Mouse (Mus musculus) hindbrain, embryonic 11.5 days (tissue): ENCODE results near the gene Lhx3. TPM values are rescaled to one million over a fixed set of nuclear protein-coding genes. Genes with fewer than 3 reads are reported as not detected.

Source experiments
- ATAC-seq: fragments of 200-750 bp; cut with Nextera tagmentation; 2 replicates; pipeline ENCODE4 v1.8.0; 2017; ENCODE audit warnings: mild to moderate bottlenecking, moderate TSS enrichment, moderate library complexity; ENCODE audit not compliant: low FRiP score
- DNase-seq: peaks from one replicate; pipeline ENCODE4 v3.0.0-alpha.2; 2015; ENCODE audit warnings: low spot score
- H3K27ac ChIP-seq: fragments of 300-500 bp; sonication (generic); 2 replicates; pipeline ENCODE4 v1.5.1; 2014; ENCODE audit warnings: mild to moderate bottlenecking, low read depth, low read length
- H3K27me3 ChIP-seq: fragments of 300-500 bp; sonication (generic); 2 replicates; pipeline ENCODE4 v1.6.1; 2014; ENCODE audit warnings: mild to moderate bottlenecking, low read length, moderate library complexity, mixed read lengths; ENCODE audit not compliant: control insufficient read depth, insufficient read depth
- H3K36me3 ChIP-seq: fragments of 300-500 bp; sonication (generic); 2 replicates; pipeline ENCODE4 v1.6.1; 2014; ENCODE audit warnings: mild to moderate bottlenecking, low read length, moderate library complexity, mixed read lengths; ENCODE audit not compliant: control insufficient read depth, insufficient read depth
- H3K4me1 ChIP-seq: fragments of 300-500 bp; sonication (generic); replicated peaks from 2 replicates; pipeline ENCODE4 v1.6.1; 2014; ENCODE audit warnings: low read length, mixed read lengths; ENCODE audit not compliant: control insufficient read depth, insufficient read depth
- H3K4me2 ChIP-seq: fragments of 300-500 bp; sonication (generic); replicated peaks from 2 replicates; pipeline ENCODE4 v1.6.1; 2014; ENCODE audit warnings: mild to moderate bottlenecking, low read depth, low read length
- H3K4me3 ChIP-seq: fragments of 300-500 bp; sonication (generic); 2 replicates; pipeline ENCODE4 v1.5.1; 2014; ENCODE audit warnings: low read depth, low read length
- H3K9ac ChIP-seq: fragments of 300-500 bp; sonication (generic); 2 replicates; pipeline ENCODE4 v1.6.1; 2014; ENCODE audit warnings: low read depth, low read length
- H3K9me3 ChIP-seq: fragments of 300-500 bp; sonication (generic); 2 replicates; pipeline ENCODE4 v1.6.1; 2016; ENCODE audit warnings: low read length; ENCODE audit not compliant: control insufficient read depth
- WGBS: fragments of 180-500 bp; shearing (Covaris S2); extraction: QIAGEN DNeasy Blood & Tissue Kit; methylation state at CpG from one replicate; pipeline ENCODE4 v1.1.7; 2014; 5-methylcytosine and 5-hydroxymethylcytosine counted together
- polyA plus RNA-seq: library from polyadenylated mRNA; unstranded; fragments of >200 nt; fragmentation: Nextera tagmentation; extraction: Ambion mirVana; gene quantifications from 2 replicates; pipeline ENCODE4 v1.2.1, GENCODE M21; 2014

Lhx3 gene
- polyA plus RNA-seq, 1 experiment from 2014 or later, result 7.4 TPM

- Histone ChIP-seq H3K9me3 (no peaks in the 10 kb centered on the region), H3K4me3 (peak overlapping the region; percentile 96), H3K36me3 (no peaks in the 10 kb centered on the region), H3K9ac (peak overlapping the region; percentile 93), H3K4me2 (peak overlapping the region; percentile 84), H3K27me3 (no peaks in the 10 kb centered on the region), H3K4me1 (peaks cover 4% of the 10 kb centered on the region; the same call in 1 of the 2 replicates), H3K27ac (peak overlapping the region; percentile 72; the same call in 1 of the 2 replicates)
- ATAC-seq (peak; percentile 65; the same call in 1 of the 2 replicates), DNase-seq (no peak)
- 1% methylated on average over 44 of the region's 51 CpGs for WGBS
These were observed 28.7 kb upstream of the Lhx3 start for GRCm38 (mm10) chr2:26236681-26237289.

GRCm38 (mm10) chr2:26234771-26235170 lies 26.7 kb upstream of the Lhx3 start:
- Histone ChIP-seq H3K4me2 (no peak overlapping the region), H3K36me3 (no peaks in the 10 kb centered on the region), H3K4me3 (no peak overlapping the region), H3K9ac (no peak overlapping the region), H3K9me3 (no peaks in the 10 kb centered on the region), H3K4me1 (peaks cover 4% of the 10 kb centered on the region; the same call in 1 of the 2 replicates), H3K27me3 (no peaks in the 10 kb centered on the region), H3K27ac (no peak overlapping the region)
- DNase-seq (no peak), ATAC-seq (no peak)
- 86% methylated on average over 2 of the region's 2 CpGs for WGBS

GRCm38 (mm10) chr2:26234253-26234652 lies 26.2 kb upstream of the Lhx3 start:
- H3K9ac ChIP-seq, result no peak overlapping the region
- H3K4me2 ChIP-seq, result no peak overlapping the region
- no peaks in the 10 kb centered on the region for H3K36me3 ChIP-seq
- ATAC-seq (no peak), DNase-seq (no peak)
- H3K4me1 ChIP-seq, result peaks cover 4% of the 10 kb centered on the region; the same call in 1 of the 2 replicates
- no peaks in the 10 kb centered on the region for H3K27me3 ChIP-seq
- WGBS, result 79% methylated on average over 5 of the region's 5 CpGs
- no peak overlapping the region for H3K27ac ChIP-seq
- no peak overlapping the region for H3K4me3 ChIP-seq
- H3K9me3 ChIP-seq, result no peaks in the 10 kb centered on the region

GRCm38 (mm10) chr2:26231366-26231765 lies 23.3 kb upstream of the Lhx3 start:
- Histone ChIP-seq H3K9me3 (no peaks in the 10 kb centered on the region), H3K27me3 (no peaks in the 10 kb centered on the region), H3K4me2 (no peak overlapping the region), H3K27ac (no peak overlapping the region), H3K4me1 (peaks cover 2% of the 10 kb centered on the region; the same call in 1 of the 2 replicates), H3K4me3 (no peak overlapping the region), H3K9ac (no peak overlapping the region), H3K36me3 (no peaks in the 10 kb centered on the region)
- ATAC-seq (no peak), DNase-seq (no peak)
- WGBS, result 83% methylated on average over 3 of the region's 3 CpGs

- ATAC-seq, result no peak
- Histone ChIP-seq H3K36me3 (no peaks in the 10 kb centered on the region), H3K9ac (no peak overlapping the region), H3K4me2 (no peak overlapping the region), H3K9me3 (no peaks in the 10 kb centered on the region), H3K4me1 (no peaks in the 10 kb centered on the region), H3K27me3 (no peaks in the 10 kb centered on the region), H3K27ac (no peak overlapping the region), H3K4me3 (no peak overlapping the region)
- DNase-seq, result no peak
- WGBS, result 79% methylated on average over 4 of the region's 4 CpGs
These were observed 22.2 kb upstream of the Lhx3 start for GRCm38 (mm10) chr2:26230253-26230652.

GRCm38 (mm10) chr2:26227788-26228187 lies 19.7 kb upstream of the Lhx3 start:
- DNase-seq (peak; percentile 74), ATAC-seq (no peak)
- Histone ChIP-seq H3K4me2 (no peak overlapping the region), H3K9ac (no peak overlapping the region), H3K4me1 (no peaks in the 10 kb centered on the region), H3K36me3 (no peaks in the 10 kb centered on the region), H3K27ac (no peak overlapping the region), H3K27me3 (no peaks in the 10 kb centered on the region), H3K9me3 (no peaks in the 10 kb centered on the region), H3K4me3 (no peak overlapping the region)
- WGBS, result 50% methylated on average over 1 of the region's 1 CpGs

- H3K36me3 ChIP-seq, result 0 out of 2 replicates have a peak, but pooled peaks cover 3% of the 10 kb centered on the region
- no peaks in the 10 kb centered on the region for H3K4me1 ChIP-seq
- ATAC-seq (no peak), DNase-seq (no peak)
- no peaks in the 10 kb centered on the region for H3K27me3 ChIP-seq
- no peak overlapping the region for H3K4me3 ChIP-seq
- H3K9ac ChIP-seq, result no peak overlapping the region
- no peak overlapping the region for H3K4me2 ChIP-seq
- H3K27ac ChIP-seq, result no peak overlapping the region
- H3K9me3 ChIP-seq, result no peaks in the 10 kb centered on the region
- 93% methylated on average over 4 of the region's 4 CpGs for WGBS
These were observed 17.2 kb upstream of the Lhx3 start for GRCm38 (mm10) chr2:26225242-26225641.

GRCm38 (mm10) chr2:26223961-26224360 lies 15.9 kb upstream of the Lhx3 start:
- no peaks in the 10 kb centered on the region for H3K9me3 ChIP-seq
- no peak overlapping the region for H3K4me2 ChIP-seq
- no peak overlapping the region for H3K27ac ChIP-seq
- H3K4me3 ChIP-seq, result no peak overlapping the region
- WGBS, result 81% methylated on average over 3 of the region's 3 CpGs
- H3K9ac ChIP-seq, result no peak overlapping the region
- H3K4me1 ChIP-seq, result no peaks in the 10 kb centered on the region
- no peak for ATAC-seq
- no peak for DNase-seq
- H3K27me3 ChIP-seq, result no peaks in the 10 kb centered on the region
- 0 out of 2 replicates have a peak, but pooled peaks cover 3% of the 10 kb centered on the region for H3K36me3 ChIP-seq

GRCm38 (mm10) chr2:26214526-26214925 lies 6.4 kb upstream of the Lhx3 start:
- Histone ChIP-seq H3K36me3 (peaks cover 12% of the 10 kb centered on the region), H3K27me3 (no peaks in the 10 kb centered on the region), H3K4me2 (no peak overlapping the region), H3K27ac (no peak overlapping the region), H3K4me1 (no peaks in the 10 kb centered on the region), H3K9ac (no peak overlapping the region), H3K4me3 (no peak overlapping the region), H3K9me3 (no peaks in the 10 kb centered on the region)
- ATAC-seq (no peak), DNase-seq (peak; percentile 12)
- 73% methylated on average over 3 of the region's 3 CpGs for WGBS
